Mouse (Mus musculus) brain, embryonic 14.5 days (tissue): ENCODE results near the gene Neu1.

Experiments used
- CTCF ChIP-seq: fragments of 200-500 bp; IDR thresholded peaks from 2 replicates; pipeline ENCODE4 v1.5.1; 2012; ENCODE audit warnings: inconsistent platforms, mild to moderate bottlenecking, moderate library complexity, borderline replicate concordance; ENCODE audit not compliant: insufficient read depth, insufficient read length; ENCODE audit errors: extremely low read depth
- POLR2A ChIP-seq: fragments of 200-500 bp; IDR thresholded peaks from 2 replicates; pipeline ENCODE4 v1.6.1; 2012; ENCODE audit warnings: mild to moderate bottlenecking, inconsistent platforms, borderline replicate concordance; ENCODE audit not compliant: poor library complexity, insufficient read depth, insufficient read length, severe bottlenecking; ENCODE audit errors: extremely low read depth

- TF ChIP-seq POLR2A (no peak), CTCF (no peak)
These were observed 33.6 kb downstream of the Neu1 start for GRCm38 (mm10) chr17:34964640-34965049.
